Mouse (Mus musculus) Patski (cell line): Measurements from ENCODE around the gene Cdh4. TPM values are rescaled to one million over a fixed set of nuclear protein-coding genes. Genes with fewer than 3 reads are reported as not detected.

ENCODE experiments used
- ATAC-seq: fragments of 100-300 bp; one replicate; pipeline ENCODE4 v1.8.0; 2021
- CTCF ChIA-PET: fragments of 350-600 bp; sonication (Branson Sonifier 250); formaldehyde crosslinking; loops from one replicate; lab custom pipeline; 2022; ENCODE audit warnings: inconsistent platforms; lab: Charles Lee
- POLR2A ChIA-PET: fragments of 350-600 bp; sonication (Branson Sonifier 250); formaldehyde crosslinking; loops from one replicate; lab custom pipeline; 2022; ENCODE audit warnings: antibody characterized with exemption, inconsistent platforms; lab: Charles Lee
- DNase-seq: peaks from one replicate; pipeline ENCODE4 v3.0.0-alpha.2; 2011; ENCODE audit warnings: low read depth, low spot score
- H3K27me3 ChIP-seq: fragments of 371-371 bp; one replicate; pipeline ENCODE4 v1.5.1; 2021
- CTCF ChIP-seq: fragments of 100-300 bp; IDR thresholded peaks from one replicate; pipeline ENCODE4 v1.5.1; 2021
- in situ Hi-C: fragments of 300-500 bp; cut with MboI; formaldehyde crosslinking; loops from 3 replicates; pipeline ENCODE4 v1.11.1; 2018; ENCODE audit warnings: low pct_unique_long_range_greater_than_20kb, mixed read lengths
- polyA plus RNA-seq: library from polyadenylated mRNA; unstranded; gene quantifications from one replicate; pipeline ENCODE4 v1.2.3, GENCODE M21; 2021

The Cdh4 gene
- polyA plus RNA-seq, 1 experiment from 2014 or later, result not detected

DNA sequence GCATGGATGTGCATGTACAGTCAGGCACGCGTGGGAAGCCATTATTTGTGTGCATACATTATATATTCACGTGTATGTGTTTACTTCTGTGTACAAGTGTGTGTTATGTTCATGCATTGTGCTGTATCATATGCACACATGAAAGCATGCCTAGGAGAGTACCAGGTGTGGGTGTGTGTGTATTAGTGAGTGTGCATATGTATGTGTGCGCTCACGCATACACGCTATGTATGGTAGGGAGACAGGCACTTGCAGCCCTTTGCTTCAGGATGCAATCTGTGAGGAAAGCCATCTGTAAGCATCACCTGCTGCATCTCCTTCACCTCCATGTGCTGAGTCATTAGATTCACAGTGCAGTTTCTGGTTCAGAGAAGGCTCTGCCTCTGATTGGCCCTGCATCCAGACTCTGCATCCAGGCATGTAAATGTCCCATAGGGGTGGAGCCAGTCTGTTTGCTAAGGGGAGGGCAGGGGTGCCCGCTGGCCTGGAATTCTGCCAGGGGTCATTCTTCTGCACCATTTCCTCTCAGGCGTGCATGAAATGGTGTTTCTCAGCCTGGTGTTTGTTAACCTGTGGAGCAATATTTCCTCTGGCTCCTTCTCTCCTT is 25.7 kb downstream of the Cdh4 start:
- no peak for DNase-seq
- no peak for ATAC-seq
- CTCF ChIA-PET, result no interaction called here
- in situ Hi-C loops, result no loop called here
- TF ChIP-seq CTCF, result no peak
- POLR2A ChIA-PET, result no interaction called here
- no peaks in the 10 kb centered on the region for H3K27me3 ChIP-seq

DNA sequence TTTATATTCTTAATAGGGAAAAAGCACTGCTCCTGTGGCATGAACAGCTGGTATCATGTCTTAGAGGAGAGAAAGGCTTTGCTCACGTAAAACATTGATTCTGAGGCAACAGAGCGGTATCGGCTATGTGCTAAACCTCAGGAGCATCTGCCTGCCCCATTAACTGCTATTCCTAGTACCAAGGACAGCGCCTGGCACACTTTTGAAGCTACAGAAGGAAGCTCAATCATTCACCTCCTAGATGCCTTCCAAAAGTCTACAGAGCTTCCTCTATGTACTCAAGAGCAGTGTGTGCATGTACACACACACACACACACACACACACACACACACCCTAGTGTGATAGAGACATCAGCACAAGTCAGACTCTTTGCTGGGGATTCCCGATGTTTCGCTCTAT is 34.4 kb downstream of the Cdh4 start:
- no peak for DNase-seq
- no peak for ATAC-seq
- in situ Hi-C loops, result no loop called here
- ChIA-PET POLR2A (no interaction called here), CTCF (no interaction called here)
- TF ChIP-seq CTCF, result no peak
- H3K27me3 ChIP-seq, result no peaks in the 10 kb centered on the region

DNA sequence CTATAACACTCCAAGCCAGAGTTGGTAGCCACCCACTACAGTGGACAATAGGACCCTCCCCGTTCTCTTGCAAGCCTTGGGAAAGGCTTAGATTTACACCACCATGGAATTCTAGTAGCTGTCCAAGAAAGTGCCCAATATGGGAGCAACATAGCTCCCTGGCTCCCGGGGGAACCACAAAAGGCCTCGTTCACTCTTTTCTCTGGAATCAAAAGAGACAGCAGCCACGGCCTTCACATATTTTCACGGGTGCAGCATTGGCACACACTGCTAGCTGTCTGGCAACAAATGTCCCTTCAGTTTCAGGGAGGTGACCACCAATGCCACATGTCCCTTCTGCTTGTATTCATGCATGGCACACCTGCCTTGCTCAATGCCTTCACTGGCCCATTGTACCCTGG is 38.6 kb downstream of the Cdh4 start:
- no peaks in the 10 kb centered on the region for H3K27me3 ChIP-seq
- in situ Hi-C loops, result no loop called here
- POLR2A ChIA-PET, result no interaction called here
- ATAC-seq (no peak), DNase-seq (no peak)
- CTCF ChIA-PET, result no interaction called here
- no peak for TF ChIP-seq CTCF

DNA sequence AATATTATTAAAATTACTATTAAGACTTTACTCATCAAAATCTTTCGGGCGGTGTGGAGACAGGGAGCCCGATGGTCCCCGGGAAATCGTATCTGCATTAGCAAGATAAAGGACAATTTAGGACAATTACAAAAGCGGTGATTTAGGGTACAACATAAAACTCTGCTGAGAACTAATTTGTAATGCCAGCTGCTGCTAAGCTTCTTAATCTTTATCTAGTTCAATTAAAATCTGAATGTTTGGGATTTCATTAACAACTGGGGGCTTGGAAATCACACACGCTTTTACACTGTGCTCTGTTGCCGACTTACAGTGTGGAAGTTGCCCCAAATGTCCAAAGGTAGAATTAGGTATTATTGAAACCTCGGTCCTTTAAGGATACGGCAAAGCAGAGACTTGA is 39.1 kb downstream of the Cdh4 start:
- ChIA-PET POLR2A (no interaction called here), CTCF (no interaction called here)
- ATAC-seq (no peak), DNase-seq (no peak)
- in situ Hi-C loops, result no loop called here
- TF ChIP-seq CTCF, result no peak
- no peaks in the 10 kb centered on the region for H3K27me3 ChIP-seq

DNA sequence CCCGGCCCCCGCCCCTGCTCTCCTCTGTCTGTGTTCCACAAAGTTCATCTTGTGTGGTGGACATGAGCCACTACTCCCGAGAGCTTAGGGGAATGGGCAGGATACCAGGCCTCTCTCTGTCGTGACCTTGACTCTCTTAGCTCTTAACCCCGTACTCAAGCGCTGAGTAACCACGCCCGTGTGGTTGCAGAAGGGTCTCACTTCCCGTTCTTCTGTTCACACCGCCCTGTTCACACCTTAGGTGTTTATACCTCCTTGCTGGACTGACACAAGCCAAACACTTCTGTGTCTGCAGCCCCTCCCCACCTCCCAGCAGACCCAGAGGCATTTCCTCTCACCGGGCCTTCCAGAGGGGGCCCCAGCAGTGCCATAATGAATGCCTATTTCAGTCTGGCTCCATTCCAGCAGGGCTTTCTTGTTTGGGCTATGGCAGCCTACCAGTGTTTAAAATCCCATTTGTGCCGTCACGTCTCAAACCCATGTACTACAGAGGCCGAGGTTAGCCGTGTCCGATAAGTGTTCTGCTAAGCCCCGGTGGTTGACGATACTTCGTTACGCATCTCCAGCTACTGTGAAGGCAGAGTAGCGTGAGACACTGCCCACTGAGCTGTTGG is 46.4 kb downstream of the Cdh4 start:
- in situ Hi-C loops, result no loop called here
- DNase-seq (no peak), ATAC-seq (no peak)
- no peaks in the 10 kb centered on the region for H3K27me3 ChIP-seq
- TF ChIP-seq CTCF, result no peak
- CTCF ChIA-PET, result no interaction called here
- POLR2A ChIA-PET, result no interaction called here

DNA sequence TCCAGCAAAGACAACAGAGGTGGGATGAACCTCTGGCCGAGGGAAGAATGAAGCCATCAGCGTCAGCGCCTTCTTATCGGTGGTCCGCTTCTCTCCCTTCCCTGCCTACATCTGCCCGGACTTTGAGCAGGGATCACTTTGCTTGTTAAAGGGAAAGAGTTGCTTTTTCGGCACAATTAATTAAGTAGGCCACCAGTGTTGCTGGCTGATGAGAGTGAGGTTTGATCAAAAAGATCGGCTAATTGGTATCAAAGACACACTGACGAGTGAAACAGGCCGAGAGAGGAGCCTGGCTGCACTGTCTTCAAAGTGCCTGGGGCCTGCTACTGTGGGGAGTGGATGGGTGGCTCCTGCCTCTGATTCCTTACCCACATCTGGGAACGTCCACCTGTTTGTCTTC is 49.7 kb downstream of the Cdh4 start:
- TF ChIP-seq CTCF, result no peak
- H3K27me3 ChIP-seq, result no peaks in the 10 kb centered on the region
- ATAC-seq (no peak), DNase-seq (no peak)
- CTCF ChIA-PET, result no interaction called here
- in situ Hi-C loops, result no loop called here
- POLR2A ChIA-PET, result no interaction called here

DNA sequence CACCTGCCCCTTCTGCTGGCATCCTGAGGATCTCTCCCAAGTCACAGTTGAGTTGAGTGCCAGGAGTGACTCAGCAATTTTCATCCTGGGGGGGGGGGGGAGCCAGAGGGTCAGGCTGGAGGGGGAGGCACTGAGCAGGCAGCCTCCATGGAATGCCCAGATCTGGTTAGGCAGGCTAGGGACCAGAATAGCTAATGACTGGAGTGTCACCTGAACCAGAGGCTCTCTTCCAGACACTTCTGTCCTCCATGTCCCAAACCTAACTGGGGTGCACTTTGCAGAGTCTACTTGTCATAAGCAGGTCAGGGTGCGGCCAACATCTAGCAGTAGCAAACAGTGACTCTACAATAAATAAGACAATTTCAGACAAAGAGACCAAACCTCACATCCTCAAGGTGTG is 52.0 kb downstream of the Cdh4 start:
- ChIA-PET CTCF (no interaction called here), POLR2A (no interaction called here)
- no peak for TF ChIP-seq CTCF
- no peaks in the 10 kb centered on the region for H3K27me3 ChIP-seq
- ATAC-seq, result no peak
- in situ Hi-C loops, result no loop called here
- no peak for DNase-seq

DNA sequence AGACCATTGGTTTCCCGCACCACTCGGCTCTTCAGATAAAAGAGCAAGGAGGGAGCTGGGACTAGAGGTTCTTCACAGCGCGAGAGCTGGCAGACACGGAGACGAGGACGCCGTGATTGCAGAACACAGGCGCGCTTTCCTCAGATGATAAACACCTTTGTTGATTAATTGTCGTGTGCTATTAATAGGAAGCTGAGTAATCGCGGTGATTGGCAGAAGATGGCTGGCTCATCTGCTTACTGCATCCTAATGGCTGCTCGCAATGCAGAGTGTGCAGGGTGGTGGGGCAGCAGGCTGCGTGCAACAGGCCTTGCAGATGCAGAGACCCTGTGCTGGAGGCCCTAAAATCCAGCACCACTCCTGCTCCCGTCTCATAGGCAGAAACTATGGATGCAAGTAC is 68.2 kb downstream of the Cdh4 start:
- in situ Hi-C loops, result no loop called here
- POLR2A ChIA-PET, result no interaction called here
- H3K27me3 ChIP-seq, result no peaks in the 10 kb centered on the region
- TF ChIP-seq CTCF, result no peak
- ATAC-seq, result no peak
- no peak for DNase-seq
- CTCF ChIA-PET, result no interaction called here

DNA sequence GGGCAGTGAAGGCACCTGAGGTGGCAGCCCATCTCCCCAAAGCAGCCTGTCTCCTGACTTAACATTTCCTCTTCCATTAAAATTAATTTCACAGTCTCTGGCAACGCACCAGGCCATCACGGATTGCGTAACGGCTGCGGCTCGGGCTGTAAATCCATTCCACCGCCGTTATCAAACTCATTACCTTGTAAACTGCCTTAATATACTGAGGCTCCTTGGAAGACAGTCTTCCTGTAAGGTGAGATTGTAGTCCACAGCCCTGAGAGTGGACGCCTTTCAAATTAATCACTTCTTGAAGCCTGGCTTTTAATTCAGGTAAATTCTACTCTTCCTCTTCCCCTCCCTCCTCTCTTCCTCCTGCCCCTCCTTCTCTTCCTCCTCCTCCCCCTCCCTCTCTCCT is 74.3 kb downstream of the Cdh4 start:
- CTCF ChIA-PET, result no interaction called here
- no peak for ATAC-seq
- no peak for DNase-seq
- POLR2A ChIA-PET, result no interaction called here
- in situ Hi-C loops, result no loop called here
- no peaks in the 10 kb centered on the region for H3K27me3 ChIP-seq
- no peak for TF ChIP-seq CTCF

DNA sequence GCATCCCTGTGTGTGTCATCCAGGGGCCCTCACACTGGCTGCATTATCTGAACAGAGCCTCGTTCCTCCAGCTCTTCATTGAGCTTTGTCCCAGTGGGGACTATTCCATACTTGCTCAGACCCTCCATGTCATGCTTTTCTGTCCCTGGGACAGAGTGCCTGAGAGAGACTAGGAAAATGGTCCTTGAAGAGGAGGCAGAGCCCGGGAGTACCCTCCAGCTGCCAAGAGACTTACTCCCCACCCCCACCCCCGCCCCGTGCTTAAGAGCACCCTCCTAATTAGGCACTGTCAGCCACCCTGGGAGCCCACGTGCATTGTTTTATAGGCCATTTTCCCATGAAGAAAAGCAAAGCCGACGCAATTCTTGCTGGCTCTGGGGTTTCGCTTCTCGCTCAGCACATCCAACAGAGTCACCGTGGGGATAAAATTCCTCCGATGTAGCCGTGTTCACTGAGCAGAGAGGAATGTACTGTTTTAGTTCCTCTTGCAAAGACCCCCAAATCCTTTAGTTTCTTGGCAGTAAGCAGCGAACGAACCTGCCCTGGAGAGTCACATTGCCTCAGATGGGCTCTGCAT is 76.3 kb downstream of the Cdh4 start:
- no peak for DNase-seq
- H3K27me3 ChIP-seq, result no peaks in the 10 kb centered on the region
- ChIA-PET CTCF (no interaction called here), POLR2A (interaction anchor here (0.6 kb wide), 1 partner anchor 136 kb away, joined by 3 read pairs; no protein-coding TSS in a partner anchor)
- no peak for TF ChIP-seq CTCF
- no peak for ATAC-seq
- in situ Hi-C loops, result no loop called here

DNA sequence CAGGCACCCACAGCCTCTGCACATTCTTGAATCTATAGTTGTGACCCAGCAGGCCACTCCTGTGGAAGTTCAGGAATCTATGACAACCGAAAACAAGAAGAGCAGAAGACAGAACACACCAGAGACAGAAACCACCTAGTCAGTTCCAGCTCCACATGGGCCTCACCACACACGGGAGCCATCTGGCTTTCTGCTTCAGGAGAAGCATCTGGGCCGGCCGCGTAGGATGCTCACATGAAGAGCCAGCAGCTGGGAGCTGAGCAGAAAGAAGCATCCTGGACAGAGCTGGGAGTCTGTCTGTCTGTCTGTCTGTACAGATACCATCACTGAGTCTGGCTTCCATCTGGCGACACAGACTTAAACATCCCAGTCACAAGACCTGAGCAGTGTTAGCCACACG is 76.9 kb downstream of the Cdh4 start:
- no peaks in the 10 kb centered on the region for H3K27me3 ChIP-seq
- POLR2A ChIA-PET, result interaction anchor here (0.6 kb wide), 1 partner anchor 135 kb away, joined by 3 read pairs; no protein-coding TSS in a partner anchor
- DNase-seq (no peak), ATAC-seq (no peak)
- CTCF ChIA-PET, result no interaction called here
- TF ChIP-seq CTCF, result no peak
- in situ Hi-C loops, result no loop called here
